Mouse (Mus musculus) heart, embryonic 14.5 days (tissue): ENCODE measurements around the gene Tmed9. TPM values are rescaled to one million over a fixed set of nuclear protein-coding genes. Genes with fewer than 3 reads are reported as not detected.
"Not testable (repeated sequence)": the region's sequence is repeated elsewhere in the genome, so short reads cannot be mapped to it uniquely, and the experiment has no call there.

Source experiments
- ATAC-seq: fragments of 200-750 bp; cut with Nextera tagmentation; 2 replicates; pipeline ENCODE4 v1.8.0; 2017; ENCODE audit warnings: low read depth, moderate TSS enrichment; ENCODE audit not compliant: insufficient number of reproducible peaks, insufficient read depth, low FRiP score
- H3K27ac ChIP-seq, 2 experiments: fragments of 200-500 bp in 1 of 2; fragments of 300-500 bp in 1 of 2; sonication (generic) in 1 of 2; replicated peaks in 1 of 2; 2 replicates each; pipeline ENCODE4 v1.5.1; 2012 to 2014; ENCODE audit warnings: low read depth in 2 of 2, low read length in 2 of 2, control low read depth in 1 of 2, mild to moderate bottlenecking in 1 of 2, mixed read lengths in 1 of 2; ENCODE audit not compliant: control insufficient read depth in 1 of 2, insufficient read depth in 1 of 2
- H3K27me3 ChIP-seq: fragments of 300-500 bp; sonication (generic); 2 replicates; pipeline ENCODE4 v1.6.1; 2014; ENCODE audit warnings: mild to moderate bottlenecking, low read length, control low read depth; ENCODE audit not compliant: control insufficient read depth, insufficient read depth
- H3K36me3 ChIP-seq: fragments of 300-500 bp; sonication (generic); 2 replicates; pipeline ENCODE4 v1.6.1; 2014; ENCODE audit warnings: mild to moderate bottlenecking, control low read depth, low read length, mixed read lengths; ENCODE audit not compliant: control insufficient read depth, insufficient read depth
- H3K4me1 ChIP-seq, 2 experiments: fragments of 200-500 bp in 1 of 2; fragments of 300-500 bp in 1 of 2; sonication (generic) in 1 of 2; 2 replicates each; pipeline ENCODE4 v1.6.1; 2012 to 2014; ENCODE audit warnings: low read length in 2 of 2, control low read depth in 1 of 2, mixed read lengths in 1 of 2; ENCODE audit not compliant: control insufficient read depth in 2 of 2, insufficient read depth in 2 of 2
- H3K4me2 ChIP-seq: fragments of 300-500 bp; sonication (generic); 2 replicates; pipeline ENCODE4 v1.6.1; 2014; ENCODE audit warnings: mild to moderate bottlenecking, low read length
- H3K4me3 ChIP-seq, 2 experiments: fragments of 200-500 bp in 1 of 2; fragments of 300-500 bp in 1 of 2; sonication (generic) in 1 of 2; 2 replicates each; pipeline ENCODE4 v1.5.1; 2012 to 2014; ENCODE audit warnings: low read length in 2 of 2, mild to moderate bottlenecking in 2 of 2, control low read depth in 1 of 2, low read depth in 1 of 2, moderate library complexity in 1 of 2; ENCODE audit not compliant: control insufficient read depth in 1 of 2, insufficient read depth in 1 of 2
- H3K9ac ChIP-seq: fragments of 300-500 bp; sonication (generic); 2 replicates; pipeline ENCODE4 v1.6.1; 2014; ENCODE audit warnings: mild to moderate bottlenecking, low read length
- H3K9me3 ChIP-seq: fragments of 300-500 bp; sonication (generic); 2 replicates; pipeline ENCODE4 v1.6.1; 2016; ENCODE audit warnings: low read length, control low read depth; ENCODE audit not compliant: control insufficient read depth
- WGBS: fragments of 180-500 bp; shearing (Covaris S2); extraction: QIAGEN DNeasy Blood & Tissue Kit; methylation state at CpG from one replicate; pipeline ENCODE4 v1.1.7; 2014; 5-methylcytosine and 5-hydroxymethylcytosine counted together
- polyA plus RNA-seq: library from polyadenylated mRNA; unstranded; fragments of >200 nt; fragmentation: Nextera tagmentation; extraction: Ambion mirVana; gene quantifications from 2 replicates; pipeline ENCODE4 v1.2.1, GENCODE M21; 2014

The Tmed9 gene
- polyA plus RNA-seq, 1 experiment from 2014 or later, result 58.4 TPM

DNA sequence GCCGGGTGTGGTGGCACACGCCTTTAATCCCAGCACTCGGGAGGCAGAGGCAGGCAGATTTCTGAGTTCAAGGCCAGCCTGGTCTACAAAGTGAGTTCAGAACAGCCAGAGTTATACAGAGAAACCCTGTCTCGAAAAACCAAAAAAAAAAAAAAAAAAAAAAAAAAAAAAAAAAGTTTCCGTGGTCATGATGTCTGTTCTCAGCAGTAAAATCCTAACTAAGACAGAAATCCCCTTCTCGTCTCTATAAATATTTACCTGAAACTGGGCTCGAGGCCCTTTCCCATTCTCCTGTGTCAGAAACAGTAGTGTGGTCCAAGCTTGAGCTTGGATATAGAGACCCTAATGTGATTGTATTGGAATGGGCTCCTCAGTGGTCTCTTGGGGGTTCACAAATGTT, 3.3 kb downstream of the Tmed9 start:
- H3K4me2 ChIP-seq, H3K27ac ChIP-seq, H3K9ac ChIP-seq, H3K4me1 ChIP-seq, ATAC-seq, H3K36me3 ChIP-seq, H3K27me3 ChIP-seq, H3K9me3 ChIP-seq, H3K4me3 ChIP-seq: not testable (repeated sequence)
- WGBS, result 80% methylated on average over 7 of the region's 7 CpGs

DNA sequence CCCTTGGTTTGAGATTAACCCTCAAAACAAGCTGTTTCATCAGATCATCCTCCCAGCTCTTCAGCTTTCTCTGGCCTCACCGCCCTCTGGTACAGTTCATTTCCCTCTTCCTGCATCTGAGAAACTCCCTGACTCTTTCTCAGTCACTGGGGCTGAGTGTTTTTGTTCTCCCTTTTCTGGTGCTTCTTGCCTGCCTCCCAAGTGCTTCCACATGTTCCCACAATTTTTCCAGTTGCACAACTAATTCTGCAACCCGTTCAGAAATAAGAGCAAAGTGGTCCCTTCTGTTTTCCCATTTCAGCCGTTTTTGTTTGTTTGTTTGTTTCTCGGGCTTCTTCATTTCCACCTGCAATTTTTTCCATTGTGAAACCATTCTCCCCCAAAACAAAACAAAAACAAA, 4.6 kb downstream of the Tmed9 start:
- Histone ChIP-seq H3K27me3 (no peaks in the 10 kb centered on the region), H3K27ac (no peak overlapping the region), H3K4me1 (no peaks in the 10 kb centered on the region), H3K9ac (no peak overlapping the region), H3K36me3 (no peaks in the 10 kb centered on the region), H3K9me3 (no peaks in the 10 kb centered on the region), H3K4me2 (no peak overlapping the region), H3K4me3 (no peak overlapping the region)
- no peak for ATAC-seq
- 62% methylated on average over 4 of the region's 4 CpGs for WGBS

GRCm38 (mm10) chr13:55591961-55592490, 18.5 kb downstream of the Tmed9 start:
- Histone ChIP-seq H3K36me3 (peaks cover 28% of the 10 kb centered on the region), H3K4me3 (no peak overlapping the region), H3K4me2 (no peak overlapping the region), H3K27me3 (no peaks in the 10 kb centered on the region), H3K9ac (no peak overlapping the region), H3K9me3 (no peaks in the 10 kb centered on the region), H3K27ac (no peak overlapping the region), H3K4me1 (peaks cover 2 to 12% of the 10 kb centered on the region in 2 experiments; a peak in 3 of 4 replicates)
- no peak for ATAC-seq
- WGBS, result 77% methylated on average over 4 of the region's 4 CpGs

GRCm38 (mm10) chr13:55592512-55593253, 19.2 kb downstream of the Tmed9 start:
- Histone ChIP-seq H3K9me3 (no peaks in the 10 kb centered on the region), H3K4me2 (peak overlapping the region; percentile 70), H3K9ac (peak overlapping the region; percentile 78), H3K27me3 (no peaks in the 10 kb centered on the region), H3K36me3 (peaks cover 35% of the 10 kb centered on the region), H3K27ac (peak overlapping the region; percentile 67 to 68; a peak in 3 of 4 replicates), H3K4me3 (peak overlapping the region; percentile 60 to 84), H3K4me1 (peaks cover 2 to 12% of the 10 kb centered on the region in 2 experiments; a peak in 3 of 4 replicates)
- ATAC-seq, result peak; percentile 96
- 5% methylated on average over 29 of the region's 29 CpGs for WGBS

DNA sequence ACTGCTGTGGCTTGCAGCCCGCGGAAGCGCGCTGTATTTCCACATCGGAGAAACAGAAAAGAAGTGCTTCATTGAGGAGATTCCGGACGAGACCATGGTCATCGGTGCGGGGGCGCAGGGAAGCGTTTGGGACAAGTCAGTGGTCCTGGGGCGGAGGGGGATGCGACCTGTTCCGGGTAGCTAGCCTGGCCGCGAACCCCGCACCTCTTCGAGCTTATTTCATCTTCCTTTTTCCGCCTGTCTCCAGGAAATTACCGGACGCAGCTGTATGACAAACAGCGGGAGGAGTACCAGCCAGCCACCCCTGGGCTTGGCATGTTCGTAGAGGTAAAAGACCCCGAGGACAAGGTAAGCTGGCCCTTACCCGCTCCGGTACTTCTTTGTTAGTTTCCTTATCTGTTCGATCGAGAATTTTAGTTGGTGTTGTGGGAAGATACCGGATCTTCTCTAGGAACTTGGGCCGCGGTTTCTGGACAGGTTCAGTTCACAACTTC, 19.8 kb downstream of the Tmed9 start:
- Histone ChIP-seq H3K9me3 (no peaks in the 10 kb centered on the region), H3K4me3 (peak overlapping the region; percentile 60 to 84), H3K27ac (peak overlapping the region; percentile 67 to 68; a peak in 3 of 4 replicates), H3K4me2 (peak overlapping the region; percentile 70), H3K36me3 (peaks cover 41% of the 10 kb centered on the region), H3K27me3 (no peaks in the 10 kb centered on the region), H3K9ac (peak overlapping the region; percentile 78), H3K4me1 (peaks cover 2 to 12% of the 10 kb centered on the region in 2 experiments; a peak in 3 of 4 replicates)
- under 1% methylated on average over 31 of the region's 31 CpGs for WGBS
- ATAC-seq, result peak; percentile 49

- Histone ChIP-seq H3K4me1 (peaks cover 2 to 17% of the 10 kb centered on the region in 2 experiments), H3K4me2 (no peak overlapping the region), H3K9ac (no peak overlapping the region), H3K27ac (no peak overlapping the region), H3K36me3 (peaks cover 41% of the 10 kb centered on the region), H3K9me3 (no peaks in the 10 kb centered on the region), H3K4me3 (no peak overlapping the region), H3K27me3 (no peaks in the 10 kb centered on the region)
- 84% methylated on average over 12 of the region's 12 CpGs for WGBS
- ATAC-seq, result no peak
Measured at GRCm38 (mm10) chr13:55595375-55595774, 21.8 kb downstream of the Tmed9 start.

- no peaks in the 10 kb centered on the region for H3K9me3 ChIP-seq
Measured at GRCm38 (mm10) chr13:55596802-55597201, 23.3 kb downstream of the Tmed9 start.

More at GRCm38 (mm10) chr13:55596802-55597201, 23.3 kb downstream of the Tmed9 start:
- ATAC-seq, result no peak
- H3K36me3 ChIP-seq, result peaks cover 41% of the 10 kb centered on the region
- peaks cover 2 to 22% of the 10 kb centered on the region in 2 experiments for H3K4me1 ChIP-seq
- H3K27ac ChIP-seq, result no peak overlapping the region
- no peaks in the 10 kb centered on the region for H3K27me3 ChIP-seq
- 94% methylated on average over 12 of the region's 12 CpGs for WGBS
- no peak overlapping the region for H3K9ac ChIP-seq
- no peak overlapping the region for H3K4me3 ChIP-seq
- no peak overlapping the region for H3K4me2 ChIP-seq
